Mouse (Mus musculus): ENCODE data around the gene Ext2. TPM values are rescaled to one million over a fixed set of nuclear protein-coding genes. Genes with fewer than 3 reads are reported as not detected.

The Ext2 gene
- polyA plus RNA-seq, 1 experiment from 2014 or later, result 22.6 TPM

- Histone ChIP-seq H3K4me1 (ENCODE audit: insufficient read depth) (no peaks in the 10 kb centered on the region), H3K27me3 (ENCODE audit: insufficient read depth, low read length) (no peaks in the 10 kb centered on the region), H3K36me3 (replicated peaks; ENCODE audit: insufficient read depth, low read length) (no peaks in the 10 kb centered on the region), H3K9me3 (ENCODE audit: low read length) (no peaks in the 10 kb centered on the region), H3K4me2 (ENCODE audit: low read depth, low read length) (no peak overlapping the region), H3K9ac (replicated peaks) (no peak overlapping the region), H3K4me3 (ENCODE audit: low read depth, low read length) (no peak overlapping the region), H3K27ac (ENCODE audit: low read depth) (no peak overlapping the region)
- TF ChIP-seq EP300 (IDR thresholded peaks at IDR 0.05; ENCODE audit: low read depth), result no peak
- TF ChIP-seq CTCF (IDR thresholded peaks at IDR 0.05; ENCODE audit: low read depth), result no peak
- DNase-seq (no peak), ATAC-seq (no peak)
- WGBS (ENCODE audit: insufficient replicate concordance), result 77% methylated on average over 2 of the region's 2 CpGs
These were observed 68.0 kb downstream of the Ext2 start for GRCm38 (mm10) chr2:93754366-93754765.

GRCm38 (mm10) chr2:93753147-93753758 is 69.1 kb downstream of the Ext2 start:
- Histone ChIP-seq H3K4me1 (ENCODE audit: insufficient read depth) (no peaks in the 10 kb centered on the region), H3K4me3 (ENCODE audit: low read depth, low read length) (no peak overlapping the region), H3K27me3 (ENCODE audit: insufficient read depth, low read length) (no peaks in the 10 kb centered on the region), H3K36me3 (replicated peaks; ENCODE audit: insufficient read depth, low read length) (no peaks in the 10 kb centered on the region), H3K27ac (ENCODE audit: low read depth) (no peak overlapping the region), H3K9ac (replicated peaks) (no peak overlapping the region), H3K4me2 (ENCODE audit: low read depth, low read length) (no peak overlapping the region), H3K9me3 (ENCODE audit: low read length) (no peaks in the 10 kb centered on the region)
- TF ChIP-seq EP300 (IDR thresholded peaks at IDR 0.05; ENCODE audit: low read depth) (no peak), CTCF (IDR thresholded peaks at IDR 0.05; ENCODE audit: low read depth) (no peak)
- DNase-seq (no peak), ATAC-seq (no peak)
- 74% methylated on average over 6 of the region's 6 CpGs for WGBS (ENCODE audit: insufficient replicate concordance)

GRCm38 (mm10) chr2:93749709-93750108 is 72.7 kb downstream of the Ext2 start:
- Histone ChIP-seq H3K9me3 (ENCODE audit: low read length) (no peaks in the 10 kb centered on the region), H3K27me3 (ENCODE audit: insufficient read depth, low read length) (no peaks in the 10 kb centered on the region), H3K4me1 (ENCODE audit: insufficient read depth) (peaks cover 9% of the 10 kb centered on the region), H3K36me3 (replicated peaks; ENCODE audit: insufficient read depth, low read length) (no peaks in the 10 kb centered on the region), H3K27ac (ENCODE audit: low read depth) (no peak overlapping the region), H3K9ac (replicated peaks) (no peak overlapping the region), H3K4me3 (ENCODE audit: low read depth, low read length) (no peak overlapping the region), H3K4me2 (ENCODE audit: low read depth, low read length) (no peak overlapping the region)
- 92% methylated on average over 4 of the region's 4 CpGs for WGBS (ENCODE audit: insufficient replicate concordance)
- ATAC-seq (no peak), DNase-seq (no peak)
- TF ChIP-seq EP300 (IDR thresholded peaks at IDR 0.05; ENCODE audit: low read depth) (no peak), CTCF (IDR thresholded peaks at IDR 0.05; ENCODE audit: low read depth) (no peak)

GRCm38 (mm10) chr2:93747538-93748126 is 74.7 kb downstream of the Ext2 start:
- no peak overlapping the region for H3K9ac ChIP-seq (replicated peaks)
- no peak overlapping the region for H3K4me3 ChIP-seq (ENCODE audit: low read depth, low read length)
- H3K9me3 ChIP-seq (ENCODE audit: low read length), result no peaks in the 10 kb centered on the region
- H3K27ac ChIP-seq (ENCODE audit: low read depth), result no peak overlapping the region
- H3K36me3 ChIP-seq (replicated peaks; ENCODE audit: insufficient read depth, low read length), result no peaks in the 10 kb centered on the region
- no peaks in the 10 kb centered on the region for H3K27me3 ChIP-seq (ENCODE audit: insufficient read depth, low read length)
- WGBS (ENCODE audit: insufficient replicate concordance), result 79% methylated on average over 5 of the region's 5 CpGs
- no peak overlapping the region for H3K4me2 ChIP-seq (ENCODE audit: low read depth, low read length)
- H3K4me1 ChIP-seq (ENCODE audit: insufficient read depth), result peaks cover 9% of the 10 kb centered on the region
- TF ChIP-seq EP300 (IDR thresholded peaks at IDR 0.05; ENCODE audit: low read depth) (no peak), CTCF (IDR thresholded peaks at IDR 0.05; ENCODE audit: low read depth) (no peak)
- ATAC-seq, result no peak
- no peak for DNase-seq

- peaks cover 9% of the 10 kb centered on the region for H3K4me1 ChIP-seq (ENCODE audit: insufficient read depth)
- no peaks in the 10 kb centered on the region for H3K36me3 ChIP-seq (replicated peaks; ENCODE audit: insufficient read depth, low read length)
- peak overlapping the region; percentile 66 for H3K27ac ChIP-seq (ENCODE audit: low read depth)
- peak overlapping the region; percentile 11; the same call in 1 of the 2 replicates for H3K4me2 ChIP-seq (ENCODE audit: low read depth, low read length)
- no peak overlapping the region for H3K9ac ChIP-seq (replicated peaks)
- no peaks in the 10 kb centered on the region for H3K9me3 ChIP-seq (ENCODE audit: low read length)
- no peaks in the 10 kb centered on the region for H3K27me3 ChIP-seq (ENCODE audit: insufficient read depth, low read length)
- WGBS (ENCODE audit: insufficient replicate concordance), result 71% methylated on average over 4 of the region's 4 CpGs
- TF ChIP-seq CTCF (IDR thresholded peaks at IDR 0.05; ENCODE audit: low read depth) (no peak), EP300 (IDR thresholded peaks at IDR 0.05; ENCODE audit: low read depth) (no peak)
- ATAC-seq (peak; percentile 61; the same call in 1 of the 2 replicates), DNase-seq (no peak)
- H3K4me3 ChIP-seq (ENCODE audit: low read depth, low read length), result no peak overlapping the region
These were observed 75.7 kb downstream of the Ext2 start for GRCm38 (mm10) chr2:93746620-93747019.

GRCm38 (mm10) chr2:93746162-93746561 is 76.2 kb downstream of the Ext2 start:
- ATAC-seq (peak; percentile 83), DNase-seq (no peak)
- no peaks in the 10 kb centered on the region for H3K9me3 ChIP-seq (ENCODE audit: low read length)
- peaks cover 9% of the 10 kb centered on the region for H3K4me1 ChIP-seq (ENCODE audit: insufficient read depth)
- no peaks in the 10 kb centered on the region for H3K27me3 ChIP-seq (ENCODE audit: insufficient read depth, low read length)
- H3K36me3 ChIP-seq (replicated peaks; ENCODE audit: insufficient read depth, low read length), result no peaks in the 10 kb centered on the region
- H3K9ac ChIP-seq (replicated peaks), result no peak overlapping the region
- WGBS (ENCODE audit: insufficient replicate concordance), result 46% methylated on average over 5 of the region's 5 CpGs
- H3K4me3 ChIP-seq (ENCODE audit: low read depth, low read length), result no peak overlapping the region
- H3K27ac ChIP-seq (ENCODE audit: low read depth), result peak overlapping the region; percentile 68
- TF ChIP-seq EP300 (IDR thresholded peaks at IDR 0.05; ENCODE audit: low read depth) (0 out of 2 replicates have a peak, but pooled peaks have one; percentile 15), CTCF (IDR thresholded peaks at IDR 0.05; ENCODE audit: low read depth) (no peak)
- H3K4me2 ChIP-seq (ENCODE audit: low read depth, low read length), result 0 out of 2 replicates have a peak overlapping the region, but pooled peaks have one; percentile 2

Measured in liver, postnatal 0 days (tissue).